Mouse (Mus musculus) adrenal gland, postnatal 36 days (tissue): ENCODE data around the gene Fanca. TPM values are rescaled to one million over a fixed set of nuclear protein-coding genes. Genes with fewer than 3 reads are reported as not detected.
A peak's percentile ranks its signal among the peaks of the same experiment; 100 is the strongest.

Source experiments
- DNase-seq, 2 experiments: peaks; one replicate each; pipeline ENCODE4 v3.0.0; 2021; ENCODE audit warnings: mixed read lengths in 1 of 2
- long read RNA-seq, 2 experiments: library from polyadenylated mRNA; stranded (forward); transcript quantifications; one replicate each; pipeline ENCODE4 v2.0.0; 2021; ENCODE audit warnings: borderline sequencing depth in 2 of 2
- total RNA-seq, 2 experiments: library from RNA; stranded (reverse); gene quantifications; 2 replicates each; pipeline ENCODE4 v1.2.3; 2021

Fanca gene
- 10 to 100 TPM in 1 of 2 experiments, 1 to 10 TPM in 1; 1.9 to 10.5 TPM for total RNA-seq
- long read RNA-seq, experiment 1, partial matches to known transcripts: 4 of 5 reads
- long read RNA-seq, experiment 1, other reads (novel, unspliced or antisense): 1 of 5 reads
- long read RNA-seq, experiment 2: 0 reads

GRCm38 (mm10) chr8:123318467-123318911, at the start of gene Fanca:
Gene Fanca (minus strand): TSS chr8:123318576.
- peak; percentile 96 to 98 for DNase-seq

- DNase-seq: peak; percentile 64 to 80
These were observed 42.8 kb upstream of the Fanca start for GRCm38 (mm10) chr8:123361082-123361739.

DNA sequence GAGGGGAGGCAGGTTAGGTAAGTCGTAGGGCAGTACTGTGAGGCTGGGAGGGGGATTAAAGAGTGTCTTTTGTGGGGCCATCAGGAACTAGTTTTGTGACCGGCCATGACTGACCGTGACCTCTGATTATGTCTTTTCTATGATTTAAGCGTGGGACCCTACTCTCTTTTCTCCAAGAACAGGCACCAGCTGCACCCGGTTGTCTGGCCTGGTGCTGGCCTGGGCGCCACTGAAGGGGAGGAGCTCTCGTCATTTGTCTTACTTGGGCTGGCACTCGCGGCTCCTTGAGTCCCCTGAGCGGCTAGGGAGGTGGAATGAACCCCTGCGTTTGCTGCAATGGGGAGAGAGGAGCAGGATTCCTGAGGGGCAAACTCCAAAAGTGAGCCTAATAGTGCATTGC, 34.8 kb upstream of the Fanca start:
- no peak for DNase-seq

DNA sequence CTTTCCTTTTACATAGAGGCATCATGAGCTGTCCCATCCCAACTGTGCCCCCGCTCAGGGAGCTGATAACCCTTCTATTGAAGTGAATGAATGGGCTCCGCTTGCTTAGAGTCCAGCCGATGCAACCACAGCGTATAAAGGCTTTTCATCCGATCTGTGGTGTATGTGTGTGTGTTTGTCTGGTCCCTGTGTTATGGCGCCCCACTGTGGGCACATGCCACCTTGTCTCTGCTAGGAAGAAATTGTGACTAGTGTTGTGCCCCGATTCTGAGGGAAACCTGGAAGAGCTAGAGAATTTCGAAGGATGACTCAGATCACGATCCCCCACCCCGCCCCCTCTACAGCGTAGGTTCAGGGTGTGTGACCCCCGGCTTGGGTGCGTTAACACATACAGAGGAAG, 34.4 kb upstream of the Fanca start:
- DNase-seq: peak; percentile 51 to 57

DNA sequence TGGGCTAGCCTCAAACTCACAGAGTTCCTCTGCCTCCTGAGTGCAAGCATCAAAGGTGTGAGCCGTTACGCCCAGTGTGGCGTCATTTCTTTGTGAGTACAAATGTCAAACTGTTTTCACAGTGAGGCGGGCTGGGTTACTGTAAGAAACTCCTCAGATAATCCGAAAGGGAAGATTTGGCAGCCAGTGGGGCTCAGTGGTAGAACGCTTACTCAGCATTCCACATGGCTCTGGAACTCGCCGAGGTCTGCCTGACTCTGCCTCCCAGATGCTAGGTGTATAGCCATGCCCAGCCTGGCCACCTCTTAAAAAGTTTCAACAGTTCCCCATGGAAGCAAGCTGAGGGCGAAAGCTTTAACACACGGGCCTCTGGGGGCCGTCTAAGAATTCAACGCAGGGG, 33.7 kb upstream of the Fanca start:
- no peak for DNase-seq

- DNase-seq: no peak
These were observed 30.7 kb upstream of the Fanca start for GRCm38 (mm10) chr8:123349073-123349472.

DNA sequence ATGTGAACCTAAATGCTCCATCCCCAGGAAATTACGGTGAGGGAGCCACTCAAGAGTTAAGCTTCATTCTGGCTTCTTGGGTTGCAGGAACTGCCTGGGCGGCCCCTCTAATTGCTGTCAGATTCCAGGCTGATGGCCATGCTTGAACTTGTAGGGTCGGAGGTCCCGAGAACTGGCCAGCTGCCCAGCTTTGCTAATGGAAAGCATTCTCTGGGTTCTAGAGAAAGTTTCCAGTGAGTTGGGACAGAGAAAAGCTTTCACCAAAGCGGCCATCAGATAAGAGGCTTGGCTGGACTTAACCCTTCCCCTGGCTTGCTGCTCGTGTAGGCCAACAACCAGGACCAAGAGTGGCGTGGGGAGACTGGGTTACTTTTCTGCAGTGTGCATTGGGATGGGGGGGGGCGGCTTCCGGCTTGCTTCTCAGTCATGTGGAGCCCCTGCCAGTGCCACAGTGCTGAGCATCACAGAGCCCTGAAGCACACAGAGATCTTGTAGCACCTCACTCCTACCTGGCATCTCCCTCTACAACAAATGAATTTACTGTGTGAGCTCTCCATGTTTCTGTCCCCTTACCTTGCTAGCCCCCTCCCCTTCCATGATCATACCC, 30.0 kb upstream of the Fanca start:
- DNase-seq: peak; percentile 31 to 44

GRCm38 (mm10) chr8:123347293-123347692, 28.9 kb upstream of the Fanca start:
- no peak for DNase-seq

DNA sequence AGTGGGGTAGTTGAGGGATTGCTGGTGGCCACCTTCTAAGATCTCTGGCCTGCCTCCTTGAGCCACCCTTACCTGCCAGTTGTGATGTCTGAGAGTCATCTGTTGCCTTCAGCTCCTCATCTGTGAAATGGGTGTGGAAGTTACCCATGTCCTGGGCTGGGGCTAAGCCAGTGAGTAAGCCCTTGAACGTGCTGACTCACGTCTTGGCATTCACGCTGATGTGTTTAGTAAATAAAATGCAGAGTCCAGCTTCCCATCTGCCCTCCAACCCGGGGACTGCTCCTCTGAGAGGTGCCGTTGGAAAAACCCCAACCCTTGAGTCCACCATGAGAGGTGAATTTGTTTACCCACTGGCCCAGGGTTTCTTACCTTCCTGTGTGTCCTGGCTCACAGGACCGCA, 27.5 kb upstream of the Fanca start:
- DNase-seq: peak; percentile 12 to 28

DNA sequence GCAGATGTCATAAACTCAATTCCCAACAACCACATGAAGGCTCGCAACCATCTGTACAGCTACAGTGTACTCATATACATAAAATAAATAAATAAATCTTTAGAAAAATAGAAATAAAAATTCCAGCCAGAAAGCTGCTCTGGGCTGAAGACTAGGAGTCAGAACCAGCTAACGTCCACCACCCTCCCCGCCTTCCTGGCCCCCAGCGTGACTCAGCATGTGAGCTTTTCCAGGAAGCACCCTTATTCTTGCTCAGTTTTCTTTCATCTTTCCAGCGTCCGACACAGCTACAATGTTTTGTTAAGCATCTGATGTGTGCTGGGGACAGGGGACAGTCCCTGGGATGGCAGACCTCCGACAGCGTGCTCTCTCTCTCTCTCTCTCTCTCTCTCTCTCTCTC, 26.8 kb upstream of the Fanca start:
- peak in 1 of 2 experiments; percentile 23 for DNase-seq

DNA sequence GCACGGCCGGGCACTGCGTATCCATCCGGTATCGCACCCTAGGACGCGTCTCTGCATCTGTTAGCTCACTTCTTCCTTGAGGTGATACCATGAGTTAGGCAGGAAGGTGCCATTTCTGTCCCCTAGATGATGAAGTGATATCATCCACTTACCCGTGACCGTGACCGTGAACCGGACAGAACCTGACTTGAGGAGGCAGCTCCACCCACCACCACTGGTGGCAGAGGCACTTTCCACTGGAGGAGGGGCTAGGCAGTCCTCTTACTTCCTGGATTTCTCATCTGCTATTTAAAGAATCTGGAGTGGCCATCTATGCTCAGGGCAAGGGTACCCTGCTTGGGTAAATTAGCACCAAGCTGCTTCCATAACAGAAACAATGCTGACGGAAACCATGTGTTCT, 25.0 kb upstream of the Fanca start:
- DNase-seq: no peak

DNA sequence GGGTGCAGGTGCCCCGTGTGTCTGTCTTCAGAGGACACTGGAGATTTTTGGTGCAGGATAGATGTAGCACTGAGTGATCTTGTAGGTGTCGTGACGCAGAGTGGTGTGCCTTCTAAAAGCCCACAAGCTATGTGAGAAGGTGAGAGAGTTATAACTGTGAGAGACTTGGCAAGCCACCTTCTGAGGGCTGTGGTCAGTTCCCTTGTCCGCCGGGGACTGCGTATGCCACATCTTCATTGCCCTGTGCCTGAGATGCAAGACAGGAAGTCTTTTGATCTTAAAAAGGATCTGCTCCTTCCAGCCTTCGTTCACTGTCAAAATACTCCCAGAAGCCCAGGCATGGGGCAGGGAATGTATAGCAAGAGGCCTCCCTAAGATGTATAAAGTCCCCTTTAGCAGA, 24.5 kb upstream of the Fanca start:
- no peak for DNase-seq

DNA sequence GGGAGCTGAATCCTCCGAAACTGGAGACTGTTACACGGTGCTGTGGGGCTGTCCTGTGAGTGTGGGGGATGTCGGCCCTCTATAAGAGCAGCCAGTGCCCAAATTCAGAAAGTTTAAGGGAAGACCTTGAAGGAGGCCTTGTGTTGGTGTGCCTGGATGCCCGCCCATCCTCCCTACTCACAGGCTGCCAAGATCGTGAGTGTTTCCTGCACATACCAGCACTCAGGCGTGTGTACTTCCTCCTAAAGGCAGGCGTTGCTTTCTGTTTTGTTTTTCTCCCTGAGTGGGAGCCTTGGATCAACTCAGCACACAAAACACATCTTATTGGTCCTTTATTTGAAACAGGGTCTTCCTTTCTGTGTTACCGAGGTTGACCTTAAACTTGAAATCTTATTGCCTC, 23.9 kb upstream of the Fanca start:
- no peak for DNase-seq

DNA sequence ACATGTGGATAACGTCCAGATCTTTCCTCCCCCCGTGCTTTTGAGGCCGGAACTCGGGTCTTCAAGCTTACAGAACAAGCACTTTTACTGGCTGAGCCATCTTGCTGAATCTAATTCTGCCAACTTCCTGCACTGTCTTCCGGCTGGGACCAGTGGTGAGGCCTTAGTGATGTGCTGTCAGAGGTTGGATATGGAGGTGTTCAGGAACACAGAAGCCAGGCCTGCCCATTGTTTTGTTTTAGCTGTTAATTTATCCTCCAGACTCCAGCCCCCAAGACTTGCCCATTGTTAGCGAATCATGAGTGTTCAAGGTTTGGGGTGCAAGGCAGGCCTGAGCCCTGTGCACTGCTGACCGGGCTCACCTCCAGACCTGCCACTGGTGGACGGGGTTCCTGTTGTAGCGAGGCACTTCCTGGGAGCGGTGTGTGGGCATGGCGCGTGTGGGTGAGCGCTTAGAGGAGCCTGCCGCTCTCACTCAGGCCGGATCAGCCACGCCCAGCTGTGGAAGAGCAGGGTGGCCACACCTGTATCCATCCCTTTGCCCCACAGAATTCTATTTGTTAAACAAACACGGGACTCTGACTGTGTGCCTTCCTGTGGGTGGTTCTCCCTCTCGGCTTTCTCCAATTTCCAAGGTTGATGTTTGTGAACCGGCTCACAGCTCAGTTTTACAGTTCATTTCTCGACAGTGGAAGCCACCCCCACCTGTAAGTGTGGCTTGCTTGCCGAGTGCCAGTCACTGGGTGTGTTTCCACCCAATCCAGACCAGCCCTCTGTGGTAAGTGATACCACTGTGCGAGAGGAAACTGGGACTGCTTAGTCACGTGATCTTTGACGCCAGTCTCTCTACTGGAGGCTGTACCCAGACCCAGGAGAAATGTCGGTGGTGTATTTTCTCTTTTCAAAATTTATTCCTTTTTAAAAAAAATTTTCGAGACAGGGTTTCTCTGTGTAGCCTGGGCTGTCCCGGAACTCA, 23.0 kb upstream of the Fanca start:
- no peak for DNase-seq

- no peak for DNase-seq
These were observed 21.7 kb upstream of the Fanca start for GRCm38 (mm10) chr8:123340071-123340470.

GRCm38 (mm10) chr8:123337475-123337874, 19.1 kb upstream of the Fanca start:
- DNase-seq: no peak

GRCm38 (mm10) chr8:123334467-123334866, 16.1 kb upstream of the Fanca start:
- no peak for DNase-seq

DNA sequence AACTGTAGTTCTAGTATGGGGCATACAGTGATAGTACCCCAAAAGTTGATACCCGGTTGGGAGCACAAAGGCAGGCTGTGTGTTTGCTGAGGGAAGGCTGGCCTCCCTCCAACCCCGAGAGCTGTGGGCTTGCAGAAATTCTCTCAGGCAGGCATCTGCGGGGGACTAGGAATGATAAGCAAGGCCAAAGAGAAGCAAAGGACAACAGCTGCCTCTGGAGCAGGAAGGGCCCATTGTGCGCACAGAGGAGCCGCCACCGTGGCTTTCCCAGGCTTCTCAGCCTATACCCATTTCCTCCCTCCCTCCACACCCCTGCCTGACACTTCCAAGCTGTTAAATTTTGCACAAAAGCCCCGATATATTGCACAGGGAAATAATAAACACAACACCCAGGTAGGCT, 15.5 kb upstream of the Fanca start:
- no peak for DNase-seq

- no peak for DNase-seq
These were observed 14.8 kb upstream of the Fanca start for GRCm38 (mm10) chr8:123333091-123333587.

DNA sequence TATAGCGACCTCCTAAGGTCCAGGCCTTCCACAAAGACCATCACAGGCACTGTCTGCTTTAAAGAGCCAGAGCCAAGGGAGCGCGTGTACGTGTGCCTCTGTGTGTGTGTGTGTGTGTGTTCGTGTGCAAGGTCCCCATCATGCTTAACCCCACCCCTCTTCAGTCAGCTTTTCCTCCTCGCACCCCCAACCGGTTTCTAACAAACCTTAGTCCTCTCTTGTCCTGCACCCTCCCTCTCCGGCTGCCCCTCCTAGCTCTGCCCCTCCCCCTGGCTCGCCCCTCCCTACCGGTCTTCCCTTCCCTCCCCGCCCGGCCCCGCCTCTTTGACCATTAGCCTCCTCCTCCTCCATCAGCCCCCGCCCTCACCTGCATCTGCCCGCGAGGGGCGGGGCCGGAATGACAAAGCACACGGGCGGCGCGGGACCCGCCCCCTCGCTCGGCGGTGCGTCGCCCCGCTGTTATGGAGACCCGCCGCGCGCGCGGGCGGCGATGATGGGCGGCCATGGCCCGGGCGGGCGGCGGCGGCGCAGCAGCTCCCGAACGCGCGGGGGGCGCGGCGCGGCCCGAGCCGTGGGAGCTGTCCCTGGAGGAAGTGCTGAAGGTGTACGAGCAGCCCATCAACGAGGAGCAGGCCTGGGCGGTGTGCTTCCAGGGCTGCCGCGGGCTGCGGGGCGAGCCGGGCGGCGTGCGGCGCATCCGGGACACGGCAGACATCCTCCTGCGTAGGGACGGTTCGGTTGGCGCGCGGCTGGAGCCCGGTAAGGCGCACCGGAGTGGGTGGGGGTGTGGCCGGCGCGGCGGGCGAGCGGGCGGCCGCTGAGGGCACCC, 14.1 kb upstream of the Fanca start, which contains the start of gene Spire2:
Gene Spire2, plus strand, starts transcription at position 452 of the 829 bp plus-strand sequence.
- peak; percentile 84 to 87 for DNase-seq

DNA sequence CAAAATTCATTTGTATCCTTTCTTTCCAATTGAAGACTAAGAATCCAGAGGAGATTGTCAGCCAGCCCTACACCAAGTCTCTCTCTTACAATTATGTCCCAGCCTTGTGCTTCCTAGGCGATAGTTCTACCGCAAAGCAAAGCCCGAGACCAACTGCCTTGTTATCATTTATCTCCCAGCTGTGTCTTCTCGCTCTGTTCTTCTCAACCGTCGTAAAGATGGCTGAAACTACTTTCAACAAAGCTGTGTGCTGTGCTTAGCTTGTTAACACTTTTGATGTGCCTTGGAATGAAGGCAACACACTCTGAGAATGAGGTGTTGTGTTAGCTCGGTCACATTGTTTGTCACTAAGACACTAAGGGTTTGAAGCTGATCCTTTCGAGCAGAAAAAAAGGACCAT, 13.4 kb upstream of the Fanca start:
- DNase-seq: no peak
